Mouse (Mus musculus): Measurements from ENCODE around the gene Slc25a41. TPM values are rescaled to one million over a fixed set of nuclear protein-coding genes. Genes with fewer than 3 reads are reported as not detected.

Slc25a41 gene
- polyA plus RNA-seq, 1 experiment, result not detected

GRCm38 (mm10) chr17:56999968-57000609 lies 41.4 kb downstream of the Slc25a41 start, which contains the start of gene Pspn:
Pspn (minus strand) TSS chr17:57000018.
- no peak for DNase-seq
- 73% methylated on average over 9 of the region's 9 CpGs for WGBS
- TF ChIP-seq POLR2A (IDR thresholded peaks at IDR 0.05; ENCODE audit: borderline replicate concordance, extremely low read depth, low read depth, low read length) (no peak), CTCF (IDR thresholded peaks at IDR 0.05; ENCODE audit: insufficient read depth, low read length) (no peak)
- Histone ChIP-seq H3K4me1 (ENCODE audit: control insufficient read depth, insufficient read depth, low read length) (0 out of 2 replicates have a peak, but pooled peaks cover 2% of the 10 kb centered on the region), H3K4me3 (replicated peaks; ENCODE audit: extremely low read depth, low read depth, low read length) (no peak within 1 kb of the TSS)

- 0 out of 2 replicates have a peak, but pooled peaks cover 2% of the 10 kb centered on the region for H3K4me1 ChIP-seq (ENCODE audit: control insufficient read depth, insufficient read depth, low read length)
- TF ChIP-seq CTCF (IDR thresholded peaks at IDR 0.05; ENCODE audit: insufficient read depth, low read length) (no peak), POLR2A (IDR thresholded peaks at IDR 0.05; ENCODE audit: borderline replicate concordance, extremely low read depth, low read depth, low read length) (no peak)
- DNase-seq, result no peak
- H3K4me3 ChIP-seq (replicated peaks; ENCODE audit: extremely low read depth, low read depth, low read length), result no peak overlapping the region
- WGBS, result 92% methylated on average over 9 of the region's 9 CpGs
Observed at GRCm38 (mm10) chr17:56999414-56999813, 42.0 kb downstream of the Slc25a41 start.

GRCm38 (mm10) chr17:56997029-56997667 lies 44.3 kb downstream of the Slc25a41 start, which contains the start of gene Alkbh7:
Alkbh7 (plus strand) TSS chr17:56997339.
- Histone ChIP-seq H3K4me3 (replicated peaks; ENCODE audit: extremely low read depth, low read depth, low read length) (peak within 1 kb of the TSS; percentile 95), H3K4me1 (ENCODE audit: control insufficient read depth, insufficient read depth, low read length) (0 out of 2 replicates have a peak, but pooled peaks cover 2% of the 10 kb centered on the region)
- TF ChIP-seq CTCF (IDR thresholded peaks at IDR 0.05; ENCODE audit: insufficient read depth, low read length) (peak; percentile 70), POLR2A (IDR thresholded peaks at IDR 0.05; ENCODE audit: borderline replicate concordance, extremely low read depth, low read depth, low read length) (peak; percentile 70; the same call in 1 of the 2 replicates)
- DNase-seq, result peak; percentile 94
- WGBS, result under 1% methylated on average over 38 of the region's 38 CpGs

- H3K4me1 ChIP-seq (ENCODE audit: control insufficient read depth, insufficient read depth, low read length), result 0 out of 2 replicates have a peak, but pooled peaks cover 2% of the 10 kb centered on the region
- no peak for TF ChIP-seq POLR2A (IDR thresholded peaks at IDR 0.05; ENCODE audit: borderline replicate concordance, extremely low read depth, low read depth, low read length)
- no peak for TF ChIP-seq CTCF (IDR thresholded peaks at IDR 0.05; ENCODE audit: insufficient read depth, low read length)
- no peak for DNase-seq
- 66% methylated on average over 2 of the region's 2 CpGs for WGBS
- H3K4me3 ChIP-seq (replicated peaks; ENCODE audit: extremely low read depth, low read depth, low read length), result no peak overlapping the region
Observed at GRCm38 (mm10) chr17:56996506-56996905, 44.9 kb downstream of the Slc25a41 start.

GRCm38 (mm10) chr17:56995046-56995445 lies 46.4 kb downstream of the Slc25a41 start:
- H3K4me1 ChIP-seq (ENCODE audit: control insufficient read depth, insufficient read depth, low read length), result peaks cover 8% of the 10 kb centered on the region
- DNase-seq, result no peak
- no peak overlapping the region for H3K4me3 ChIP-seq (replicated peaks; ENCODE audit: extremely low read depth, low read depth, low read length)
- WGBS, result 87% methylated on average over 8 of the region's 8 CpGs
- TF ChIP-seq POLR2A (IDR thresholded peaks at IDR 0.05; ENCODE audit: borderline replicate concordance, extremely low read depth, low read depth, low read length) (no peak), CTCF (IDR thresholded peaks at IDR 0.05; ENCODE audit: insufficient read depth, low read length) (no peak)

GRCm38 (mm10) chr17:56990966-56991365 lies 50.5 kb downstream of the Slc25a41 start:
- Histone ChIP-seq H3K4me1 (ENCODE audit: control insufficient read depth, insufficient read depth, low read length) (peaks cover 6% of the 10 kb centered on the region), H3K4me3 (replicated peaks; ENCODE audit: extremely low read depth, low read depth, low read length) (peak overlapping the region; percentile 47)
- 62% methylated on average over 2 of the region's 2 CpGs for WGBS
- TF ChIP-seq CTCF (IDR thresholded peaks at IDR 0.05; ENCODE audit: insufficient read depth, low read length) (no peak), POLR2A (IDR thresholded peaks at IDR 0.05; ENCODE audit: borderline replicate concordance, extremely low read depth, low read depth, low read length) (no peak)
- no peak for DNase-seq

GRCm38 (mm10) chr17:56990115-56990746 lies 51.2 kb downstream of the Slc25a41 start, which contains the start of gene Clpp:
Clpp (plus strand) TSS chr17:56990305.
- WGBS, result under 1% methylated on average over 52 of the region's 52 CpGs
- Histone ChIP-seq H3K4me1 (ENCODE audit: control insufficient read depth, insufficient read depth, low read length) (peaks cover 6% of the 10 kb centered on the region), H3K4me3 (replicated peaks; ENCODE audit: extremely low read depth, low read depth, low read length) (peak within 1 kb of the TSS; percentile 100)
- peak; percentile 93 for DNase-seq
- TF ChIP-seq CTCF (IDR thresholded peaks at IDR 0.05; ENCODE audit: insufficient read depth, low read length) (no peak), POLR2A (IDR thresholded peaks at IDR 0.05; ENCODE audit: borderline replicate concordance, extremely low read depth, low read depth, low read length) (peak; percentile 96)

GRCm38 (mm10) chr17:56989467-56990114 lies 51.9 kb downstream of the Slc25a41 start:
- H3K4me3 ChIP-seq (replicated peaks; ENCODE audit: extremely low read depth, low read depth, low read length), result peak overlapping the region; percentile 92
- TF ChIP-seq POLR2A (IDR thresholded peaks at IDR 0.05; ENCODE audit: borderline replicate concordance, extremely low read depth, low read depth, low read length) (no peak), CTCF (IDR thresholded peaks at IDR 0.05; ENCODE audit: insufficient read depth, low read length) (no peak)
- 2% methylated on average over 25 of the region's 25 CpGs for WGBS
- no peak for DNase-seq
- peaks cover 6% of the 10 kb centered on the region for H3K4me1 ChIP-seq (ENCODE audit: control insufficient read depth, insufficient read depth, low read length)

GRCm38 (mm10) chr17:56988921-56989430 lies 52.5 kb downstream of the Slc25a41 start:
- TF ChIP-seq CTCF (IDR thresholded peaks at IDR 0.05; ENCODE audit: insufficient read depth, low read length) (no peak), POLR2A (IDR thresholded peaks at IDR 0.05; ENCODE audit: borderline replicate concordance, extremely low read depth, low read depth, low read length) (no peak)
- Histone ChIP-seq H3K4me1 (ENCODE audit: control insufficient read depth, insufficient read depth, low read length) (peaks cover 6% of the 10 kb centered on the region), H3K4me3 (replicated peaks; ENCODE audit: extremely low read depth, low read depth, low read length) (no peak overlapping the region)
- DNase-seq, result no peak
- 65% methylated on average over 7 of the region's 7 CpGs for WGBS

Measured in lung, adult 2 months (tissue).